Mouse (Mus musculus) myocyte (in vitro differentiated cells): ENCODE measurements around the gene Shld1.

Experiments
- CEBPB ChIP-seq: IDR thresholded peaks from 2 replicates; pipeline ENCODE4 v1.6.1; 2011; ENCODE audit warnings: mild to moderate bottlenecking, moderate library complexity; ENCODE audit not compliant: poor library complexity, insufficient read depth, severe bottlenecking
- E2F4 ChIP-seq: IDR thresholded peaks from one replicate; pipeline ENCODE4 v1.6.1; 2011; ENCODE audit warnings: mild to moderate bottlenecking, control low read depth, moderate library complexity; ENCODE audit not compliant: insufficient read depth
- MAX ChIP-seq: IDR thresholded peaks from one replicate; pipeline ENCODE4 v1.6.1; 2011; ENCODE audit warnings: low read depth, mild to moderate bottlenecking, control low read depth
- MYOD1 ChIP-seq, 3 experiments: IDR thresholded peaks; one replicate each; pipeline ENCODE4 v1.6.1; 2011; ENCODE audit warnings: control low read depth in 2 of 3, low read depth in 2 of 3, mild to moderate bottlenecking in 2 of 3, moderate library complexity in 1 of 3; ENCODE audit not compliant: insufficient read length in 2 of 3, control insufficient read depth in 1 of 3
- POLR2A ChIP-seq: IDR thresholded peaks from one replicate; pipeline ENCODE4 v1.6.1; 2011; ENCODE audit warnings: low read depth, mild to moderate bottlenecking, control low read depth, moderate library complexity; ENCODE audit not compliant: insufficient read length
- POLR2AphosphoS2 ChIP-seq: IDR thresholded peaks from one replicate; pipeline ENCODE4 v1.6.1; 2011; ENCODE audit warnings: low read depth, control low read depth; ENCODE audit not compliant: insufficient read length
- REST ChIP-seq: IDR thresholded peaks from one replicate; pipeline ENCODE4 v1.6.1; 2011; ENCODE audit warnings: mild to moderate bottlenecking, control low read depth, moderate library complexity; ENCODE audit not compliant: insufficient read depth, insufficient read length
- TCF12 ChIP-seq: IDR thresholded peaks from one replicate; pipeline ENCODE4 v1.6.1; 2011; ENCODE audit warnings: mild to moderate bottlenecking, control low read depth; ENCODE audit not compliant: poor library complexity, insufficient read depth, severe bottlenecking
- USF1 ChIP-seq: IDR thresholded peaks from one replicate; pipeline ENCODE4 v1.6.1; 2011; ENCODE audit warnings: low read depth, mild to moderate bottlenecking, control low read depth, moderate library complexity

GRCm38 (mm10) chr2:132649352-132649870 is 37.3 kb upstream of the Shld1 start:
- no peak for TF ChIP-seq USF1
- no peak for TF ChIP-seq TCF12
- TF ChIP-seq POLR2A, result no peak
- TF ChIP-seq CEBPB, result no peak
- no peak for TF ChIP-seq POLR2AphosphoS2
- no peak for TF ChIP-seq E2F4
- TF ChIP-seq MYOD1 (IDR thresholded peaks at IDR 0.05; ENCODE audit: control insufficient read depth in 1 of 3, insufficient read length in 2 of 3, low read depth in 2 of 3), result no peak
- no peak for TF ChIP-seq MAX
- TF ChIP-seq REST, result no peak
